Mouse (Mus musculus) liver, adult (tissue): ENCODE measurements around the gene Dis3l.

Experiments used
- GATA4 ChIP-seq: IDR thresholded peaks from 2 replicates; pipeline ENCODE4 v1.6.1; 2014; ENCODE audit warnings: mild to moderate bottlenecking, low read length; ENCODE audit not compliant: insufficient replicate concordance

Gene Dis3l

GRCm38 (mm10) chr9:64277706-64278105, 63.4 kb downstream of the Dis3l start:
- TF ChIP-seq GATA4: no peak

GRCm38 (mm10) chr9:64274919-64275318, 66.2 kb downstream of the Dis3l start:
- TF ChIP-seq GATA4: no peak

- no peak for TF ChIP-seq GATA4
Measured at GRCm38 (mm10) chr9:64274291-64274690, 66.8 kb downstream of the Dis3l start.

- TF ChIP-seq GATA4: no peak
Measured at GRCm38 (mm10) chr9:64273757-64274156, 67.3 kb downstream of the Dis3l start.

GRCm38 (mm10) chr9:64272611-64273010, 68.5 kb downstream of the Dis3l start:
- TF ChIP-seq GATA4: no peak

GRCm38 (mm10) chr9:64271249-64271648, 69.8 kb downstream of the Dis3l start:
- TF ChIP-seq GATA4: no peak

GRCm38 (mm10) chr9:64268196-64268595, 72.9 kb downstream of the Dis3l start:
- no peak for TF ChIP-seq GATA4

- no peak for TF ChIP-seq GATA4
Measured at GRCm38 (mm10) chr9:64267231-64267630, 73.9 kb downstream of the Dis3l start.

GRCm38 (mm10) chr9:64264813-64265212, 76.3 kb downstream of the Dis3l start:
- no peak for TF ChIP-seq GATA4

- no peak for TF ChIP-seq GATA4
Measured at GRCm38 (mm10) chr9:64261023-64261422, 80.1 kb downstream of the Dis3l start.

- no peak for TF ChIP-seq GATA4
Measured at GRCm38 (mm10) chr9:64259906-64260305, 81.2 kb downstream of the Dis3l start.
